Mouse (Mus musculus) bone marrow macrophage, adult 2 months (primary cell): ENCODE measurements around the gene Trip4.

Source experiments
- CTCF ChIP-seq: IDR thresholded peaks from 2 replicates; pipeline ENCODE4 v1.5.1; 2012; ENCODE audit warnings: low read depth, mild to moderate bottlenecking, low read length, moderate library complexity
- POLR2A ChIP-seq: IDR thresholded peaks from 2 replicates; pipeline ENCODE4 v1.6.1; 2012; ENCODE audit warnings: mild to moderate bottlenecking, low read depth, low read length, borderline replicate concordance

- TF ChIP-seq CTCF, result no peak
- TF ChIP-seq POLR2A, result no peak
Measured at GRCm38 (mm10) chr9:65807818-65808217, 100.8 kb downstream of the Trip4 start.
